Mouse (Mus musculus): ENCODE results near the gene Gm26657. TPM values are rescaled to one million over a fixed set of nuclear protein-coding genes. Genes with fewer than 3 reads are reported as not detected.

Gene Gm26657
- polyA plus RNA-seq, 1 experiment from 2014 or later = not detected

DNA sequence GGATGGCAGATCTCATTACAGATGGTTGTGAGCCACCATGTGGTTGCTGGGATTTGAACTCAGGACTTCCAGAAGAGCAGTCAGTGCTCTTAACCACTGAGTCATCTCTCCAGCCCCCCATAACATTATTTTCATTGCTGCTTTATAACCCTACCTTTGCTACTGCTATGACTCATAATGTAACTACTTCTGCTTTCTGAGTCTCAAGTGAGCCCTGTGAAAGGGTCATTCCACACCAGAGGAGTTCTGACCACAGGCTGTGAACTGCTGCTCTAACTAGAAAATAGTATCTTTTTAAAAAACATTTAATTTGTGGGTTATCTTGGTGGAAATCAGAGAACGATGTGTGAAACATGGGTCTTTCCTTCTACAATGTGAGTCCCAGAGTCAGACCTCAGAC, 17.8 kb downstream of the Gm26657 start:
- no peaks in the 10 kb centered on the region for H3K9me3 ChIP-seq
- no peaks in the 10 kb centered on the region for H3K4me1 ChIP-seq (replicated peaks)
- H3K36me3 ChIP-seq = peaks cover 98% of the 10 kb centered on the region
- WGBS = 93% methylated on average over 1 of the region's 1 CpGs
- ATAC-seq (ENCODE audit: insufficient number of reproducible peaks, insufficient read depth, low FRiP score, low TSS enrichment, low read depth) = no peak
- no peak overlapping the region for H3K27ac ChIP-seq
- H3K4me2 ChIP-seq = no peak overlapping the region
- H3K9ac ChIP-seq (replicated peaks) = no peak overlapping the region
- H3K27me3 ChIP-seq = no peaks in the 10 kb centered on the region
- no peak overlapping the region for H3K4me3 ChIP-seq (replicated peaks)

DNA sequence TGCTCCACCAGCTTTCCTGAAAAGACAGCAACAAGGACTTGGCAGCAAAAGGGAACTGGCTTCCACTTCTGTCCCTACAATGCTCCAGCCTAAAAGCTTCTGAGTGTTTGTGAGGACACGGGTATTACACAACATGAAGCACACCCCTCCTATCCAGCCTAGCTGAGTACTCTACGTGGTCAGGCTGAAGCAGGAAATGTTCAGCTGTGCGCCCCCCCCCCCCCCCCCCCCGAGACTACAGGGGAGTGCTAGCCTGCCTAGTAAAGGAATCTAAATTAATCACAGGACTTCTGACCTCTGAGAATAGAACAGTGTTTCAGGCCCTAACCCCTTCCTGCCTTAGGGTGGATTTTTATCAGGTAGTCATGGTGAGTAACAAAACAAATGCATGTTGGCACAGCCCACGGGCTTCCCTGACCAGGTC, 28.0 kb downstream of the Gm26657 start:
- peaks cover 96% of the 10 kb centered on the region for H3K36me3 ChIP-seq
- H3K27ac ChIP-seq = no peak overlapping the region
- H3K9ac ChIP-seq (replicated peaks) = no peak overlapping the region
- no peaks in the 10 kb centered on the region for H3K27me3 ChIP-seq
- H3K4me3 ChIP-seq (replicated peaks) = no peak overlapping the region
- H3K9me3 ChIP-seq = no peaks in the 10 kb centered on the region
- 68% methylated on average over 5 of the region's 5 CpGs for WGBS
- no peaks in the 10 kb centered on the region for H3K4me1 ChIP-seq (replicated peaks)
- no peak for ATAC-seq (ENCODE audit: insufficient number of reproducible peaks, insufficient read depth, low FRiP score, low TSS enrichment, low read depth)
- H3K4me2 ChIP-seq = no peak overlapping the region

- Histone ChIP-seq H3K36me3 (peaks cover 98% of the 10 kb centered on the region), H3K27ac (no peak overlapping the region), H3K4me2 (no peak overlapping the region), H3K27me3 (no peaks in the 10 kb centered on the region), H3K4me3 (replicated peaks) (no peak overlapping the region), H3K4me1 (replicated peaks) (no peaks in the 10 kb centered on the region), H3K9me3 (no peaks in the 10 kb centered on the region), H3K9ac (replicated peaks) (no peak overlapping the region)
- WGBS = 94% methylated on average over 7 of the region's 7 CpGs
- ATAC-seq (ENCODE audit: insufficient number of reproducible peaks, insufficient read depth, low FRiP score, low TSS enrichment, low read depth) = no peak
These were observed 29.0 kb downstream of the Gm26657 start for GRCm38 (mm10) chr4:56768913-56769312.

DNA sequence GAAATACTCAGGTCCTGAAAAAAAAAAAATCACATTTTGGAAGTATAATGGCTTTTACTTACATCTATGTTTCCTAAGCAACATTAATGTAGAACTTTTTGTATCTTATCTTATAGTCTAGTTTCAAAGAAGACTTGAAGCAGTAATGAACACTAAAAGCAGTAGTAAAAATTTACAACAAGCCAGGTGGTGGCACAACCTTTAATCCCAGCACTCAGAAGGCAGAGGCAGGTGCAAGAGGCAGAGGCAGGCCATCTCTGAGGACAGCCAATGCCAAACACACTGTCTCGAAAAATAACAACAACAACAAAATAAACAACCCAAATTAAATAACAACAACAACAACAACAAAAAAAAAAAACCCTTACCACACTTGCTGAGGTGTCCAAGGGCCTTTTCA, 31.2 kb downstream of the Gm26657 start:
- no peaks in the 10 kb centered on the region for H3K27me3 ChIP-seq
- H3K4me1 ChIP-seq (replicated peaks) = no peaks in the 10 kb centered on the region
- no peak overlapping the region for H3K4me2 ChIP-seq
- H3K4me3 ChIP-seq (replicated peaks) = no peak overlapping the region
- no peak overlapping the region for H3K27ac ChIP-seq
- H3K9ac ChIP-seq (replicated peaks) = no peak overlapping the region
- ATAC-seq (ENCODE audit: insufficient number of reproducible peaks, insufficient read depth, low FRiP score, low TSS enrichment, low read depth) = no peak
- H3K36me3 ChIP-seq = peaks cover 92% of the 10 kb centered on the region
- H3K9me3 ChIP-seq = no peaks in the 10 kb centered on the region
- 68% methylated on average over 1 of the region's 1 CpGs for WGBS

Other genes starting within 250 kb of the Gm26657 start
- gene Actl7b, start 1.4 kb downstream of the Gm26657 start, polyA plus RNA-seq (2016; fragmentation: Nextera tagmentation; extraction: Ambion mirVana) = 0.19 TPM in 1 of 2 replicates, not detected in the other
- not detected in 2 replicates for gene Actl7a, start 3.3 kb downstream of the Gm26657 start, polyA plus RNA-seq (2016; fragmentation: Nextera tagmentation; extraction: Ambion mirVana)
- gene Elp1, start 62.3 kb downstream of the Gm26657 start, polyA plus RNA-seq (2016; fragmentation: Nextera tagmentation; extraction: Ambion mirVana) = 78.4 and 87.6 TPM in 2 replicates
- 21.0 and 24.7 TPM in 2 replicates for gene Fam206a, start 62.3 kb downstream of the Gm26657 start, polyA plus RNA-seq (2016; fragmentation: Nextera tagmentation; extraction: Ambion mirVana)
- gene Ctnnal1, start 125.1 kb downstream of the Gm26657 start, polyA plus RNA-seq (2016; fragmentation: Nextera tagmentation; extraction: Ambion mirVana) = 40.2 and 40.4 TPM in 2 replicates
- 14.0 and 14.6 TPM in 2 replicates for gene Tmem245, start 207.4 kb downstream of the Gm26657 start, polyA plus RNA-seq (2016; fragmentation: Nextera tagmentation; extraction: Ambion mirVana)